Mouse (Mus musculus) T-helper 1 cell (primary cell): ENCODE data around the gene Tox4.

Experiments used
- in situ Hi-C: fragments of 300-600 bp; cut with MboI, MseI; formaldehyde crosslinking; loops from one replicate; pipeline ENCODE4 v1.15.1; 2025; ENCODE audit warnings: high pct_unique_total_duplicates

The Tox4 gene

DNA sequence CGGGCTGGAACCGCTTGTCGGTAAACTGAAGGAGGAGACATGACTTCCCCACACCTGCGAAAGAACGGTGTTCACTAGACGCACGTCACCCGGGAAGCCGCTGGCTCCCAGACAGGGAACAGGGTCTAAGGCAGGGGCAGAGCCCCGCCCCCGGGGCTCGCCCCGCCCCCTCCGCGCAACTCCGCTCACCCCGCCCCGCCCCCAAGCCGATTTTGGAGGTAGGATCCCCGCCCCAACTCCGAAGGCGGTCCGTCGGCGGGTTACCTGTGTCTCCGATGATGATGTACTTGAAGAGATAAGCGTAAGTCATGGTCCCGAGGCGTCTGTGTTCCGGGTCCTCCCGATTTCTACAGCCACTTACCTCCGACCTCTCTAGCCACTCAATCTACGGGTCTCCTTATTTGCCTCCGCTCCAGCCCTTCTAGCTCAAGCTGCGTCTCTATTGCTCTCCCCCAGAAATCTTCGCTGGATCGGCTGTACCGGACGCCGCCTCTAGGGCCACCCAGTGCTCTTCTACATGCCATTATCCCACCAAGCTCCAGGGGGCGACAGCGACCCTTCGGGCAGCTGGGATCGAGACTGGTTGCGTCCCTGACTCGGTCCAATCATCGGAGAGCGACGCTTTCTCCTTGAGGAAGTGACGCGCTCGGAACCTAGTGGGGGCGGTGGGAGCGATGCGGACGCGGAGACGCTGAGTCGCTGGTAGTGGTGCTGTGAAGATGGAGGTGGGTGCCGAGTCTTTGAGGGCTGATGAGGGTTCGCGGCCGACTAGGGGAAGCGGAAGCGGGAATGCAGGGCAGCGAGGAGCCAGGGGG is at the start of gene Tox4, which contains the start of gene Rab2b:
Gene Tox4 (plus strand): TSS at position 215 of the 815 bp plus-strand sequence.
Gene Rab2b (minus strand): TSS at position 614 of the 815 bp plus-strand sequence.
- in situ Hi-C loops = no loop called here

DNA sequence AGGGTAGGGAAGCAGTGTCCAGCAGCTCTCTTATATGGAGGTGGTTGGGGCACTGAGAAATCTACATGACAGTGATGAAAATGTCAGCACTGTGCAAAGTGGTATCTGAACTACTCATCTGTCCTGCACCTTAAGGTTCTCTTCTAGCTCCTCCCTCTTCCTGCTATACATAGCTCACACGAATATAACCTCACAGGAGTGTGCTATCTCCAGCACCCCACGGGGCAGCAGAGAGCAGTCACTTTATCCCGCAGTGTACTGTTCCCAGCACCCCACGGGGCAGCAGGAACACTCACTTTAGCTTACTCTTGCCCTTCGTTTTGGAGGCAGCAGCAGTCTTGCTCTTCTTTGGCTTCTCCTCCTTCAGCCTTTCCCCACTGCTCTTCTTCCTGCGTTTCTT is 46.7 kb upstream of the Tox4 start:
- in situ Hi-C loops = no loop called here

DNA sequence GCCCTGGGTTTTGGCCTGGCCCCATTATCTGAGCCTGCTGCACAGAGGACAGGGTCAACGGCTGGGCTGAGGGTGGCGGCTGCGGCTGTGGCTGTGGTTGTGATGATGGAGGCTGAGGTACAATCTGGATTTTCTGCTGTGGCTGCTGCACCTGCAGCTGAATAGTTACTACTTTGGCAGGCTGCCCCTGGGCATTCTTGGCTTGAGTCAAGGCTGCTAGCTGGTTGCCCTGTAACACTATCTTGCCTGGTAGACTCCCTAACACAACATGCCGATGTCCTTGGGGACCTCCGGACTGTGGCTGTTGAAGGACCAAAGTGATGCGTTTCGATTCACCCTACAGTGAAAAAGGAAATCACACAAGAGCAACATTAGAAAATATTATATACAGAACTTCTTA is 43.8 kb upstream of the Tox4 start:
- in situ Hi-C loops = no loop called here

DNA sequence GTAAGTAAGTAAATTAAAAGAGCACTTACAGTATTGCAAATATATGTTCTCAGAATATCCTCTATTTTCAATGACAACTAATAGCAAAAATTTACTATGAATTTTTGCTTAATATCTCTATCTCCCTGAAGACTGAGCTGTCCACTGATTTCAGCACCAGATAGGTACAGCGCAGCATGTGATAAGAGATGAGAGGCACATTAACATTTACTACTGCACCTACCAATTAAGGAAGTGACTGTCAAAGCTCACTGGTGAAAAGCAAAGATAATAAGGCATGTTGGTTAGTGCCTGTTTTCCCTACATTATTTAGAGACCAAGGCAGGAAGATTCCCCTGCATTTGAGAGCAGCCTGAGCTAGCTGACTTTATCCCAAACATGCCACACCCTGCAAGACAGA is 42.7 kb upstream of the Tox4 start:
- in situ Hi-C loops = no loop called here

DNA sequence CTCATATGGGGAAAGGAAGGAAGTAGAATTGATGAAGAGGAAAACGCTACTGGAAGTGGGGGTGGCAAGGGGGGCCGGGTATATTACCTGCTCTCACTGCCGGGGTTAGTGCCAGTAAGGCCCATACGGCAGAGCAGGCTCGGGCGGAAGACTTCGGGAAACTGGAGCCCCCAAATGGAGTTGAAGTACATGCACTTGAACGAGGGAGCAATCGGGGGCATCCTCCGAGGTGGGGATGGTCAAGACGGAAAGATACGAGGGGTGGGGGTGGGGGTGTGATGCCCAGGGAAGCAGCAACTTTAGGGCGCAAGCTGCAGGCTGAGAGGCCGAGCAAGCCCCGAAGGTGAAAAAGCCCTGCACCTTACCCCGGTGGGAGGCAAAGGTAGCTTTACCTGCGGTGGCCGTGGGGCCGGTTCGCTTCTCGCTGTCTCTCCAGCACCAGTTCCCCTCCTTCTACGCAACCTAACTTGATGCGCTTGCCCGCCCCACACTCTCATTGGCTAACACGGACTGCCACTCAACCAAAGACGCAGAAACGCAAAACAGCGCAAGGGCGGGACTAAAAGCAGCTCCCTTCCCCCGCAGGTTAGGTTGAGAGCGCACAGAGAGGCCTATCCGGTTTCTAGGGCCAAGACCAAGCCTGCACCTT is 34.8 kb upstream of the Tox4 start:
- in situ Hi-C loops = no loop called here

DNA sequence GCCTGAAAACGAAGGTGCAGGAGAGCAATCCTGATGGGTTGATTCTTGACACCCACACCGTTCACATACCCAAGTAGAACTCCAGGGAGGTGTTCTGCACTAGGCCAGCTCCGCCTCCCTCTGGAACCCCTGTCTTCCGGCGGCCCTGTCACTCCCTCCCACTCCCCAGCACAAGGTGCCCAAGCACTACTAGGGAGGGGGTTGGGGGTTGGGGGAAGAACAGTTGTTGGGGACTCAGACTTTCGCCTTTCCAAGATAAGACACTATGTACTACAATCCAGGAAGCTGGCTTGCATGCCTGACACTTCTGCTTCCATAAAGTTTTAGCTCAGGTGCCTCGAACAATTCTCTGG is 34.3 kb upstream of the Tox4 start:
- in situ Hi-C loops = no loop called here

DNA sequence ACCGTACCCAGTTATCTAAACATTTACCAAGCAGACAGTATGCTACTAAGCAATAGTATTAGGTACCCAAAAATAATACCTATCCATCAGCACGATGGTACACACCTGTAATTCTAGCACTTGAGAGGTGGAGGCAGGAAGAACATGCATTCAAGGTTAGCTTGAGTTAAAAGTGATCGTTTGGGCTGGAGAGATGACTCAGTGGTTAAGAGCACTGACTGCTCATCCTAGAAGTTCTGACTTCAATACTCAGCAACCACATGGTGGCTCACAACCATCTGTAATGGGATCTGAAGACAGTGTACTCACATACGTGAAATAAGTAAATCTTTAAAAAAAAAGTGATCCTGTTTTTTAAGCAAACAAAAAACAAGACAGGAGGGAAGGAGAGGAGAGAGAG is 32.8 kb upstream of the Tox4 start:
- in situ Hi-C loops = no loop called here

DNA sequence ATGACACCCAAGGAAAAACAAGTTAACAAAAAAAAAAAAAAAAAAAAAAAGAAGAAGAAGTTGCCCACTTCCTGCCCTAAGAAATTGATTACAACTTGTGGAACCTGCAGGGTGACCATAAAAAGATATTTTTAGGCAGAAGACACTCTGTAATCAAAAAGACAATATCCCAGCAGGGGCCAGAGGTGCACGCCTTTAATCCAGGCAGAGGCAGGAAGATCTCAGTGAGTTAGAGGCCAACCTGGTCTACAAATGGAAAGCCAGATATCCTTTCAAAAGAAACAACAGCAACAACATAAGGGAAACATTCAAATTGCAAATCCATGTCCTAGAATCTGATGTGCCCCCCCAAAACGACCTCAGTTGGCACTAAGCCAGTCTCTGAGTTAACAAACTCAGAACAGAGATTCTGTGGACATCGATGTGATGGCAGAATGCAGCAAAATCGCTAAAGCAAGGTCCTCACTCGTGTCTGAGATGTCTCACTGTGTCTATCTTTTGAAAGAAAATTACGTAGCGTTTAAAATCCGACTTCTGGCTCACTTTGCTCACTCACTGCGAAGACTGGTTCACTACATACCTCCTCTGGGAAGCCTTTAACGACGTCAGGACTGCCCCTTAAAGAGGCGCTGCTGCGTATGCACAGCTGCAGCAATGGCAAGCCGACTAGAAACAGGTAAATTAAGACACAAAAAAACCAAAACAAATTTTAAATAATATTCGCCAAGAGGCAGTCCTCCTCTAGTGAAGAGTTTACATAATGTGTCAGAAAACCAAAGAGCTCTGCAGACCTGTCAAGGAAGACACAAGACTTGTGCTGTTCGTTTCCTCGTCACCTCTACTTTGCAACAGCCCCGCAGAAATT is 22.4 kb upstream of the Tox4 start:
- in situ Hi-C loops = no loop called here

DNA sequence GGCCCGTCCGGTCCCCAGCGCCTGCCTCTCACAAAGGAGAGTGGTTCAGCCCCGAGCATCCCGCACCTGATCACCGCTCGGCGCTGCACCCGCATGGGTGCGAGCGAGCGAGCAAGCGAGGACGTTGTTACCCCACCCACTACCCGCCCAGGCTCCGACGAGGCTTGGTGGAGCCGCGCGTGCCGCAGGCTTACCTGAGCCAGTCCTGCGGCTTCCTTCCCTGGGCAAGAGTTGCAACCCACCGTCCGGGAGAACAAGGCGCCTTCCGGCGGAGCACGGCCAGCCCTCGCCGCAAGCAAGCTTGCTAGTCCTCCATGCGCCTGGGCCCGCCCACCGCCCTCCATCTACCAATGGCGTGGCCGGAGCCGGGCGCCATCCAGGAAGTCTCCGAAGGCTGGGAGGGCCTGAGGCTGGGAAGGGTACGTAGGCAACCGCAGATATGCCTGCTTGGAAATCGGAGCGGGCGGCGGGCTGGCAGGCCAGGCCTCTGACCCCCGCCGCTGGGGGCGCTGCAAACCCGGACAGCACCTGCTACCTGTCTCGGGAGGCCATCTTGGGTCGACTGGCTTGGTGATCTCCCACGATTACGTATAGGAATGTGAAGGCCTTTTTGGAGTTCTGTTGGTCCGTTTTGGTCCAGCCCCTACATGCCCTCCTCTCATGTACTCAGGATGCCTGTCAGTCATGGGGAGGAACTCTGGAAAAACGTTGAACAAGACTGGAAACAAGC is 21.3 kb upstream of the Tox4 start, which contains the start of gene Chd8:
Gene Chd8 (minus strand): TSS at position 297 of the 730 bp plus-strand sequence.
- in situ Hi-C loops = no loop called here

DNA sequence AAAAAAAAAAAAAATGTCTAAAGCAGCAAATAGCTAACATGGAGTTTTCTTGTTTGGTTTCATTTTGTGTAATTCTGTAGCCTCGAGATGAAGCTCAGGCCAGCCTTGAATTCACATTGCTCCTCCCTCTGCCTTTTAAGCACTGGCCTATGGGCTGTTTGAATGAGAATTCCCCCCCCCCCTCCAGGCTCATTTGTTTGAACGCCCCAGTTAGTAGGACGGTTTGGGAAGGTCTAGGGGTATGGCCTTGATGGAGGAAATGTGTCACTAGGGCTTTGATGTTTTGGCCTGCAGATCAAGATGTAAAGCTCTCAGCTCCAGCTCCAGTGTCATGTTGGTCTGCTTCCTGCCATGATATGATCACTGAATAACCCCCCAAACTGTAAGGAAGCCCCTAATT is 6.2 kb upstream of the Tox4 start:
- in situ Hi-C loops = no loop called here

DNA sequence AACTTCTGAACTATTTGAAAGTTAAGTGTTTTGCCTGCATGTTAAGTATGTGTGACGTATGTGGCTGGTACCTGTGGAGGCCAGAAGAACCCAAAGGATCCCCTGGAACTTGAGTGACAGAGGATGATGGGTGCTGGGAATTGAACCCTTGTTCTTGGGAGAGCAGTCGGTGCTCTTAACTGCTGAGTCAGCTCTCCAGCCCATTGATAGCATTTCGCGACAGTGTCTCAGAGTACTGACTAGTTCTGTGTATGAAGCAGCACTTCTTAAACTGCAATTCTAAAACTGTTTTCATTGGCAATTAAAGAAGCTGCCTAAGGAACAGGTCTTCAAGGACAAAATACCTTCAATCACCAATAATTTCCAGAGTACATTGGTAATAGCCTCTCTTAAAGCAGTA is 1.7 kb upstream of the Tox4 start:
- in situ Hi-C loops = no loop called here

DNA sequence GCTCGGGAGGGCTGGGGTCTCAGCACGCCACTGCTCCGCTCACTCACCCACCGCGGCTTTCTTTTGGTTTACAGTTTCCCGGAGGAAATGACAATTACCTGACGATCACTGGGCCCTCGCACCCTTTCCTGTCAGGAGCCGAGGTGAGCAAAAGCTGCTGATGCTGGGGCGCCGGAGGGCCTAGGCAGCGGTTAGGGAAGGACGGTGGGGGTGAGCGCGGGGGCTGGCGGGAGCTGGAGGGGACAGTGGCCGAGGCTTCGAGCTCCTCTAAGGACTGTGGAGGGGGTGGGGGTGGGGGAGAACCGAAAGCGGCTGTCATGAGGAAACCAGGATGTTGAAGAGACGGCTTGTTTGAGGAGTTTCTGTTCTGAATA is 788 bp downstream of the Tox4 start:
- in situ Hi-C loops = no loop called here

DNA sequence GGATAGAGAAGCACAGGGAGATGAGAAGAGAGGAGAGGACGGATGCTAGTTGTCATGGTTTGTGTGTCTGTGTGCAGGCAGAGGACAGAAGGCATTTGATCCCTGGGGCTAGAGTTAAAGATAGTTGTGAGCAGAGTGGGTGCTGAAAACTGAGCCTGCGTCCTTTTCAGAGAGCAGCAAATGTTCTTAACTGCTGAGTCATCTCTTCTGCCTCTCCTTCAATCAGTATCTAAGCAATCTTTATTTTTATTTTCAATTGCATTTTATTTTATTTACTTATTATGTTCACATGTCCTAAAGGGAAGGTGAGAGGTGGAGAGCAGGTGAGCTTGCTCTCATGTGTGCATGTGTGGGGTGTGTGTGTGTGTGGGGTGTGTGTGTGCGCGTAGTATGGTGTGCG is 4.7 kb downstream of the Tox4 start:
- in situ Hi-C loops = no loop called here

DNA sequence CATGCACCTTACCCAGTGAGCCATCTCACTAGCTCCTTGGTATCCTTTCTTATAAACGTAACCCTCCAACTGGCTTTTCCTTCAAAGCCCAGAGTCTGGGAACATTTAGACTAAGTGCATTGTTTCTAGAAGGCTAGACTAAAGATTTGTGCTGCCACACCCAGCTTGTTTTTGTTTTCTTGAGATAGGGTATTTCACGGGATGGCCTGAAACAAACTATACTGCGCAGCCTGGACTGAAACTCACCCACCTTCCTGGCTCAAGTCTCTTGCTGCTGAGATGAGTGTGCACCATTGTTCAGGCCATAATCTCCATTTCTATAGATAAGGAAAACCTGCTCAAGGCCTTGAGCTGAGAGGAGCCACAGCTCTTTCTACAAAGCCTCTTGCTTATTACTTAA is 5.2 kb downstream of the Tox4 start:
- in situ Hi-C loops = no loop called here

DNA sequence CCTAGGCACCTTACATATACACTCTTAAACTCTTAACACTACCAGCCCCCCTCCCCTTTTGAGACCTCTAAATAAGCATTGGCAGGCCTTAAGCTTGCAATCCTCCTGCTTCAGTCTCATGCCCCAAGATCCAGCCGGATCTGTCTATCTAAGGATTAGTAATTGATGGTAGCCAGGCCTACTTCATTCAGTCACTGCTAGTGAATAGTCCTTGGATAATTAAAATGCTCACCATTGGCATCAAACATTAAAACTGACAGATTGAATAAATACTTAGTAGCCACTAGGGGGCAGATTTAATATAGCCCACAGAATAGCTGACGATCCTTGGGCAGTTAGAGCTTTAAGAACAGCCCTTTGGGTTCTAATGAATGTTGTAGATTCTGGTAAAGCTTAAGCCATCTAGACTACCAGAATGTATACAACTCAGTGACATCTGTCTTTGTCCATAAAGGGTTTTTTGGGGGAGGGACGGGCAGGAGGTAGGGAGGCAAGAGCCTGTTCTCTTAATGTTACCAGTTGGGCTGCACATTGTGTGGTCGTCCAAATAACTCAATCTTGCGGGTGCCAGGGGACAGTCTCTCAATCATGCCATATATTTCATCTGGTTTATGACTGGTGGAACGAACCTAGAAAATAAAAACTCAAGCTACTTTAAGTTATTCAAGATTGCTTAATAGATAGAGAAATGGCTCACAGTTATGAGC is 16.8 kb downstream of the Tox4 start:
- in situ Hi-C loops = no loop called here

DNA sequence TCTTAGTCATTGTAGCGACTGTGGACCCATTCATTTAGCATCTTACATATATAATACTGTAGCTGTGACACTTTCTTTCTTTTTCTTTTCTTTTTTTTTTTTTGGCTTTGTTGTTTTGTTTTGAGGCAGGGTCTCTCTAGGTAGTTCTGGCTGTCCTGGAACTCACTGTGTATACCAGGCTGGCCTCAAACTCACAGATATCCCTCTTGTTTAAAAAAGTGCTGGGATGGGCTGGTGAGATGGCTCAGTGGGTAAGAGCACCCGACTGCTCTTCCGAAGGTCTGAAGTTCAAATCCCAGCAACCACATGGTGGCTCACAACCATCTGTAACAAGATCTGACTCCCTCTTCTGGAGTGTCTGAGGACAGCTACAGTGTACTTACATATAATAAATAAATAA is 24.6 kb downstream of the Tox4 start:
- in situ Hi-C loops = loop anchor here (25.0 kb wide), 1 partner anchor 1884 kb away; no protein-coding TSS in a partner anchor

DNA sequence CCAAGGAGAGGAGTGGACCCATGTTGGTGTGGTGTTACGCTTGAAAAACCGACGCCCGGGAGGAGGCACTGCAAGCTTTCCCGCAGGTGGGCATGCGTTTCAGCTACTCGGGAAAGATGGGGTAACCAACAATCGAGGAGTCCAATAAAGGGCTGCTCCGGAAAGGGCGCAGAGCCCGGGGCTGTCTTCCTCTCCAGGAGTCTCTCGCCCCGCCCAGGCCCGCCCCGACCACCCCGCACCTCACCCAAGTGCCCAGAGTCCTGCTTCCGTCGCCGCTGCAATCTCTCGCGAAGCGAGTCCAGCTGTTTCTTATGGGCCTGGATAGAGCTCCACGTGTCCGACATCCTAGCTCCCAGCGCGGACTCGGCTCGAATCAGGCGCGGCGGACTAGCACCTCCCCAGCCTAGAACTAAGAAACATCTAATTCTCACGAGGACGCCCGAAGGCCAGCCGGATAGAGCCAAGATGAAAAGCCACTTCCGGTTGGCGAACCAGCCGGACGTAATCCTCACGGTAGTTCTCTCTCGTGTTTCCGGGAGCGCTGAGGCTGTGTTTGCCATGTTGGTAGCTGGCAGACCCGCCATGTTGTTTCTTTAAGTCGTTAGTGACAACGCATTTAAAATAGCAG is 25.8 kb downstream of the Tox4 start, which contains the start of gene Mettl3:
Gene Mettl3 (minus strand): TSS at position 485 of the 628 bp plus-strand sequence.
- in situ Hi-C loops = loop anchor here (5.0 to 25.0 kb wide), 2 partner anchors 38 to 1883 kb away; no protein-coding TSS in a partner anchor

DNA sequence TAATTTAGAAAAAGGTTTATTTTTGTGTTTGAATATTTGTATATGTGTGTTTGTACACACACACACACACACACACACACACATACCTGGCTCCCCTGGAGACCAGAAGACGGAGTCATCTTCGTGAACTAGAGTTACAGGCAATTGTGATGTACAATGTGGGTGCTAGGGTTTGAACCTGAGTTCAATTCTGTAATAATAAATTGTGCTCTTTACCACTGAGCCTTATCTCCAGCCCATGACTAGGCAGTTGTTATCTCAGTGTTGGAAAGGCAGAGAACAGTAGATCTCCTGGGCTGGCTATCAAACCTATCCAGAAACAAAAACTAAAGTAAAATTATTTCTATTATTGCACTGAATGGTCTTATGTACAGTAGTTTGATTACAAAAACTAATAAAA is 27.2 kb downstream of the Tox4 start:
- in situ Hi-C loops = loop anchor here (5.0 to 25.0 kb wide), 2 partner anchors 36 to 1881 kb away; no protein-coding TSS in a partner anchor

DNA sequence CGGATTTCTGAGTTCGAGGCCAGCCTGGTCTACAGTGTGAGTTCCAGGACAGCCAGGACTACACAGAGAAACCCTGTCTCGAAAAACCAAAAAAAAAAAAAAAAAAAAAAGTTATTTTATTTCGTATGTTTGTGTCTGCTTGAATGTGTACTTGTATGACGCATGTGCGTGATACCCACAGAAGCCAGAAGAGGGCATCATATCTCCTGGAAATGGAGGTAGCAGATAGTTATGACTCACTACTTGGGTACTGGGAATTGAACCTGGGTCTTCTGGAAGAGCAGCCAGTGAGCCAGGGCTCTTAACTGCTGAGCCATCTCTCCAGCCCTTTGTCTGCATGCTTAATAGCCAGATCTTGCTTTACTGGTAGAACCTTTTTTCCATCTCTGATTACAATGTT is 31.4 kb downstream of the Tox4 start:
- in situ Hi-C loops = loop anchor here (25.0 kb wide), 1 partner anchor 1877 kb away; no protein-coding TSS in a partner anchor

DNA sequence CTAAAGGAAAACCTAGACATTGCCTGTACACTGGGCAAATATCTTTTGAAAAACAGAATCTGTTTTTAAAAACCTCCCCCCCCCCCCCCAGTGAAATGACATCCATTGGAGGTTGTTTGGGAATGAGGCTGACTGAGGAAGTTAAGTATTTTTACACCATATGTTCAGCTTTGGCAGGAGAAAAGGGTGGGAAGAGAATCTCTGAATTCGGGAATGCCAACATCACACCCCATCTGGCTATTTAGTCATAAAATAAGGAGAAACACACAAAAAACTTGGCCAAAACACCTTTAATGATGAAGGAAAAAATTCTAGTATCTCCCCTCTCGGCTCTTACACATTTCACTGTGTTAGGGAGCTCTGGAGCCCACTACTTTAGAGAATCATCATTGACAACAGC is 32.0 kb downstream of the Tox4 start:
- in situ Hi-C loops = loop anchor here (25.0 kb wide), 1 partner anchor 1876 kb away; no protein-coding TSS in a partner anchor
